Mouse (Mus musculus) left cerebral cortex, postnatal 25 days (tissue): Measurements from ENCODE around the gene Nfic. TPM values are rescaled to one million over a fixed set of nuclear protein-coding genes. Genes with fewer than 3 reads are reported as not detected.

Experiments
- DNase-seq, 2 experiments: peaks; one replicate each; pipeline ENCODE4 v3.0.0; 2022; ENCODE audit warnings: low spot score in 2 of 2, mixed read lengths in 1 of 2
- intact Hi-C: fragments of 180-260 bp; cut with DNase I; formaldehyde crosslinking; loops from one replicate; pipeline ENCODE4 v1.15.1; 2025
- total RNA-seq, 2 experiments: library from RNA; stranded (reverse); gene quantifications; 2 replicates each; pipeline ENCODE4 v1.2.3; 2021

Nfic gene
- total RNA-seq, 2 experiments from 2014 or later: 81.1 to 87.3 TPM

DNA sequence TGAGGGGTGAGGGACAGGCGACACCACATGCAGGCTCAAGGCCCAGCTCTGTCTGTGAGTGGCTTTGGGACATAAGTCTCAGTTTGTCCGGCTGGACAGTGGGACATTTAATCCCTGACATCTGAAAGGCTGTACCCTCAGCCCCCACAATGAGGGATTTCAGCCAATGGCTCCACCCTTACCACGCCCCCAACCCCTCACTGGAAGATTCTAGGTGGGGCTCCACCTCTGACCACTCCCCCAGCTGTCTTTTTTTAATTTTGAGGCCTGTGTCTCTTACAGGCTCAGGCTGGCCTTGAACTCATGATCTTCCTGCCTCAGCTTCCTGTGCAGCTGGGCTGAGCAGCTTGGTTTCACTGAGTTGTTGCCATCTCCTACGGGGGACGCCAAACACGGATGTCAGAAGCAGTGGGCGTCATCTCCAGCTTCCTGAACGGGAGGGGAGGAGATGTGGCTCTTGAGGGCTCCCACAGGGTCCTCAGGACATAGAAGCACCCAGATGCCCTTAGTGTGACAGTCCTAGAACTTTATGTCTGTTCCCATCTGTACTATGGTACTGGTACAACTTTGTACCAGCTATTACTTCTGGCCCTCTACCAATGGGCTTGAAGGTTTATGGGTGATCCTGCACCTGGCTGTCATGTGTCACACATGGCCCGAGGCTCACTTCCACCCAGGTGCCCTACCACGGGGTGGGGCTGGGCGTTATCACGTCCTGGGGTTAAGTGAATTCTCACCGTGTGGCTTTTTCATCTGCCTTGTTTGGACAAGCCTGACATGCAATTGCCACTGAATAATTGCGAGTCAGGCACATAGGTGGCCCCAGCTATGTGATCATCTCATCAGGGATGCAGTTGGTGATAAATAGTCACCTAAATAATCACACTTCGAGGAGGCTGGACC is 20.8 kb downstream of the Nfic start:
- intact Hi-C loops: no loop called here
- DNase-seq: no peak

DNA sequence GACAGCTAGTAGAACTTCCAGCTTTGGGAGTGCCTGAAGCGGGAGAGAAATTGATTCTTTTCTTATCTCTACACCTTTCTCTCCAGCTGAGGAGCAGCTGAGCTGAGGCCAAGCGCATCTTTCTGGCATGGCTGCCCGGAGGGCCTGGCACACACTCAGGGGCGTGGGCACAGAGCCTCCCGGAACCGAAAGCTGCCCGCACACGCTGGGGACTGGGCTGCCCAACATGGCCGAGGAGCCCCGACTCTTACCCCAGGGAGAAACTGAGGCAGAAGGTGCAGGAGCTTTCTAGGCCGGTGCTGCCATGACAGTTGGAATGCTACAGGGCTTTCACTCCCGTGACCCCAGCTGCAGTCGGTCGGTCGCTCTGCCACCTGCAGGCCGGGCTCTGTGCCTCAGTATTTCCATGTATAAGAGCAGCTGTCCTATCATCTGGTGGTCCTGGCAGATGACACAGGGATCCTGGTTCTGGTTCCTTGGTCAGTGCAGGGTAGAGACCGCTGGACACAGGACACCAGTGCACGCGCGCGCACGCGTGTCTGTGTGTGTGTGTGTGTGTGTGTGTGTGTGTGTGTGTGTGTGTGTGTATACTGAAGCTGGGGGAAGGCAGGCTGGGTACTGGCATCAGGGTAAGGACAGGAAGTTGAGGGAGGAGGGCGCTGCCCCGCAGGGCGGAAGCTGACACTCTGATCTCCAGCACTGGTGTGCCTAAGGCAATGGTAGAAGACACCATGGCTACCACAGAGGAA is 21.7 kb downstream of the Nfic start:
- no peak for DNase-seq
- intact Hi-C loops: no loop called here

DNA sequence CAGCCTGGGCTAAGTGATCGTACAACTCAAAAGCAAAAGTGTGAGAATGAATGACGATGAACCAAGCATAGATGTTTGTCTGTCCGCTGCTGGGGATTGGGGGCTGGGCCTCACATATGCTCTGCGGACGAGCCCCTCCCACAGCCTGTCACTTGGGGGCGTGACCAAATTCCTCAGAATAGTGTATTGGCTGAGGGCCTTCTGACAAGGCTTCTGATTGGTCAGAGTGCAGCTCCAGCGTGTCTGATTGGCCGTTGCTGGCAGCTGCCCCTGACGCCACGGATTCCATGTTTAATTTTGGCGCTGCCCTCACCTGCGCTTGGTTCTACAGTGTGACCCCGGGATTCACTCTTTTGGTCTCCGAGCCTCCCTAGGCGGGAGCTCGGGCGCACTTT is 22.6 kb downstream of the Nfic start:
- DNase-seq: peak; percentile 93 to 99
- intact Hi-C loops: no loop called here

DNA sequence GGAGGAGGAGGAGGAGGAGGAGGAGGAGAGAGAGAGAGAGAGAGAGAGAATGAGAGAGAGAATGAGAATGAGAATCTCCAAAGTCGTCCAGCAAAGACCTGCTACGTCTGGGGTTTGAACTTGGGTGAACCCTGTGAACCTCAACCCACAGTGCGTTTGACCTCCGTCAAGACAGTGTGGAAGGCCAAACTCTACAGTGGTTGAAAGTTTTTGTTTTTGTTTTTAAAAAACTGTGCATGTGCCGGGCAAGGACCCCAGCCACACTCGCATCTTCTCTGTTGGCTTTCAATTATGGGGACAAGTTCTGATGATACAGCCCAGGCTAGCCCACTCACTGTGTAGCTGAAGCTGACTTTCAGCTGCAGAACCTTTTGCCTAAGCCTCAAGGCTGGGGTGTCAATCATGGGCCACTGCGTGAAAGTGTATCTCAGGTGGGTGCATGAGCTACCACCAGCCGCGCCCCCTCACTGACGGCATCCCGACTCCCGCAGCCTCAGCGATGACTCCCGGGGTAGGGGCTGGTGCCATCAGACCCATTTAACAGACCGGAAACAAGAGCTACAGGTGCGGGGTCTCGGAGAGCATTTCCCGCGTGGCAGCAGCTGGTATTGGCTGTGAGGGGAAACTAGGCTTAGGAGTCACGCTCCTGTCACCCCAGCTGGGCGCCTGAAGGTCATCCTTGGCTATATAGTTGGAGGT is 23.1 kb downstream of the Nfic start:
- intact Hi-C loops: no loop called here
- no peak for DNase-seq

DNA sequence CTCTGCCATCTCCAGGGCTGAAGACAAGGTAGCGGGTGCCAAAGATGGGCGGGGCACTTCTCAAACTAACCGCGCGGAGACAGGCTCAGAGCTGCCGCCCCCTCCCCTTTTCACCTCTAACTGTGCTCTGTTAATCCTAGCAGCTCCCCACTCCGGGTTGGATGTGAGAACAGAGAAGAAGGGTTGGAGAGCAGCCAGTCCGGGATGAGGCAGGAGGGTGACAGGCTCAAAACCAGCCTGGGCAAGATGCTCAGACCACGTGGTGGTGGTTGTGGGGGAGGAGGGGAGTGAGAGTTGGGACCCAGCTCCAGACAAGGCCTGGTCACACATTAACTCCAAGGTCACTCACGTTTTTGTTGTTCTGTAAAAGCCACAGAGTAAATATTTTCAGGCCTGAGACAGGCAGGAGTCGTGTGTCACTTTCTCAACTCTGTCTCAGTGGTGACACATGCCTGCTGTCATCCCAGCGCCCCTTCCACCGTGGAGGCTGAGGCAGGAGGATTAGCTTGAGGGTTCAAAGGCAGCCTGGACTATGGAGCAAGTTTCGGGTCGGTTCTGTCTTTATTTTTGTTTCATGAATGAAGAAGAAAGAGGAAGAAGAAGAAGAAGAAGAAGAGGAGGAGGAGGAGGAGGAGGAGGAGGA is 23.8 kb downstream of the Nfic start:
- DNase-seq: no peak
- intact Hi-C loops: loop anchor here (2.0 kb wide), 1 partner anchor 23 kb away; no protein-coding TSS in a partner anchor

DNA sequence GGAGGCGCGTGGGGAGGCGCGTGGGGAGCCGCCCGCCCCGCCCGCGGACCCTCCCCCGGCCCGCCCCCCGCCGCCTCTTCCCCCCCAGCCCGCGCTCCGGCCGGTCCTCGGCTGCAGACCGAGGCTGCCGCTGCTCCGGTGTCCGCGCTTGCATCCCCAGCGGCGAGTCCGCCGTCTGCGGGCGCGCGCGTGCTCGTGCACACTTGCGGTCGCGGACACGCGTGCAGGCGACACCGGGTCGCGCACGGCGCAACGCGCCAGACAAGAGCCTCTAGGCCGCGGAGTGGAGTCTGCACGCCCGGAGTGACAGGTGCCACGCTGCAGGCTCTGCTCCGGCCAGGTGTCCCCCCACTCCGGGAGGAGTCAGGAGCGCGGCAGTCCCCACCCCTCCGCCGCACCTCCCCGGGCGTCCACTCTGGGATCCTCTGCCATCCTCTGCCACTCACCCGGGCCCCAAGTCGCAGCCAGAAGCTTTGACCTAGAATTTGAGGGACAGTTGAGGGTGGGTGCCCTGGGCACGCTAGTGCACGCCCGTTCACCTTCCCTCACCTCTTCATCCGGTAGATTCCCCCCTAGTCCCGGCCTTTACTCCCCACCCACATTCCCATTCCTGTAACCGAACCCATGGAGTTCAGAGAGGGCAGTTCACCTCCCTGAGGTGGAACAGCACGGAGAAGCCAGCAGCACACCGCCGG is 24.5 kb downstream of the Nfic start:
- peak; percentile 69 to 77 for DNase-seq
- intact Hi-C loops: loop anchor here (2.0 kb wide), 1 partner anchor 22 kb away; no protein-coding TSS in a partner anchor

DNA sequence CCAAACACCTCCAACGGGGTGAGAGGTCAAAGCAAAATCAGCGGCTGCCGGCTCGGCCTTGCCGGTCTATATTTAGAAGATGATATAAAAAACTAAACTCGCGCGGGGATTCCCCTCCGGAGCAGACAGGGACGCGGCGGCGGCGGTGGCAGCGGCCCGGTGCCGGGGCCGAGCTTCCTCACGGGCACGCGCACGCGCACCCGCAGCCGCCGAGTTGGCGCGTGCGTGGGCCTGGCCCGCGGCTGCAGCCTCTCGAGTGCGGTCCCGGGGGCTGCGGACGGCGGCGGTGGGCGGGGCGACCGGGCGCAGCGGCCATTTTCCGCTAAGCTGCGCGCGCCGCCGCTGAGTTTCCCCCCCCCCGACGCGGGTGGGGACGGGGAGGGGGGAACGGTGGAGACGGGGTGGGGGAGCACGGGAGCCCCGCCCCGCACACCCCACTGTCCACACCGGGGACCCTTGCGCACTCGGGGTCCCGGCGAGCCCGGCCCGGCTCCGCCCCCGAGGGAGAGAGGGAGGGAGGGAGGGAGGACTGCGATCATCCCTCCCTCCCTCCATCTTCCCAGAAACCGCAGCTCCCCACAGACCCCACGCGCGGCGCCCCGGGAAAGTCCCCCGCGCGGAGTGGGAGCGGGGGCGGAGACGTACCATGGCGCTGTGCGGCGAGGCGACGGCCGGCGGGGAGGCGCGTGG is 25.1 kb downstream of the Nfic start:
- intact Hi-C loops: loop anchor here (2.0 kb wide), 1 partner anchor 21 kb away; no protein-coding TSS in a partner anchor

DNA sequence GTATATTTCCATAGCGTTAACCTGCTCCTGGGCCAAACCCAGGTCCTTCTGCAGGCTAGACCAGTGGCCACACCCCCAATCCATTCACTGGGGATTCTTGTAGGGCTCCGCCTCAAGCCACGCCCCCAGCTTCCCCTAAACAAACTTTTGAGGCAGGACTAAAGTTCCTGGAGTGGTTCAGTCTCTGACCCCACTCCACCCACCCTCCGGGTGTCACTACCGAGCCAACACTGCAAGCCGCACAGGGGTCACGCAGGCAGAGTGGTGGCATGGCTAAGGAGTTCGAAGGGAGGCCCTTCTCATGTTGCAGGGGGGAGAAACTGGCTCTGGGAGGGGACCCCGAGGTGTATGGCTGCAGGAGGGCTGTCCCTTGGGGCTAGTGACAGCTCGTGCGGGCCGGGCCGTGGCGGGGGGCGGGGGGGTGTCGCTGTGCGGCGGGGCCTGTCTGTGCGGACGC is 25.8 kb downstream of the Nfic start:
- intact Hi-C loops: loop anchor here (2.0 kb wide), 1 partner anchor 21 kb away; no protein-coding TSS in a partner anchor
- DNase-seq: peak in 1 of 2 experiments; percentile 79

More for the DNA sequence above, 25.1 kb downstream of the Nfic start:
- DNase-seq: peak; percentile 82 to 84

DNA sequence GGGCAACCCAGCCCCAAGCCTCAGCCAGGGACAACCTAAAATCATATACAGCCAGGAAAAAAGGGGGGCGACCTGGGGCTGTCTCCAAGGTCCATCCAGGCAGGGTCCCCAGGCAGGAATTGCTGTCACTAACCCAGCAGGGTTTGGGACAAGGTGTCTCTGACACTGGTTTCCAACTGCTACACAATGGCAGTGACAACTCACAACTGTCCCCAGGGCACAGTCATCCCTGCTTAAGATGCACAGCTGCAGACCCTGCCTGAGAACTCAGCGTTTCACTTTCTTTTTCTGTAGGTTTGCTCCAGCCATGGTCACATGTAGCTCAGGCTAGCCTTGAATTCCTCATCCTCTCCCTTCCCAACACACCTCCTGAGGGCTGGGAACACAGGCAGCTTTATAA is 26.3 kb downstream of the Nfic start:
- no peak for DNase-seq
- intact Hi-C loops: no loop called here

DNA sequence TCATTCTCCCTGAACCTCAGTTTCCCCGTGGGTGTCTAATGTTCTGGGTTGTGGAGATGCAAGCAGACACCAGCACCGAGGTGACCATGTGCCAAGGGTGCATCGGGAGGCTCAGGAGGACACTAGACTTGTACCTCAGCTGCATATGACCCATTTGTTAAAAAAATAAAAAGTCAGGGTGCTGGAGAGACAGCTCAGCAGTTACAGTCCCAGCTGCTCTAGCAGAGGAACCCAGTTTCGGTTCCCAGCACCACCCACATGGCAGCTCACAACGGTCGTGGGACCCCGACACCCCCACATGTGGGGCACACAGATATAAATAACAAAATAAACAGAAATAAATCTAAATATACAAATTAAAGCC is 26.9 kb downstream of the Nfic start:
- intact Hi-C loops: no loop called here
- no peak for DNase-seq

DNA sequence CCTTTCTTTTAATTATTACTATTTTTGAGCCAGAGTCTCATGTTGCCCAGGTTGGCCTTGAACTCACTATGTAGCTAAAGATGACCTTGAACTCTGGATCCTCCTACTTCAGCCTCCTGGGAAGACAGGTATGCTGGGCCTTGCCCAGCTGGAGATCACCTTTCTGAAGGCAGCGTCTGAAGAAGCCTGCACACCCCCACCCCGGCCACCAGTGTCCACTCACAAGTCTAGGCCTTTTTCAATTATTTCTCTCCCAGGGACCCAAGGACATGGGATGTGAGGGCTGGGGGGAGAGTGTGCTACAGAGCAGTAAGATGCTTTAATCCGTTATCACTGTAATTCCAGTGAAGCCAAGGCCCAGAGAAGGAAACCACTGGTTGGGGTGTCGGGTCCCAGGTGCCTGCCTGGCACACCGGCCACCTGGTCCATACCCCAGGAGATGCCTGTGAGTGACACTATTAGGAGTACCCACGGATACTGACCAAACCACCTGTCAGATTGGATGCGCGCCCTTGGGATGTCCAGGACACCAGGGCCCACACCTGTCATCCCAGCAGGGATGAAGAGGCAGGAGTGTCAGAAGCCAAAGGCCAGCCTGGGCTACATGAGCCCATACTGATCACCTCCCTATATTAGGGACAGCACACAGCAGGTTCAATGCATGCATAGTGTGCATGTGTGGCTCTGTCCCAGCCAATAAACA is 27.5 kb downstream of the Nfic start:
- intact Hi-C loops: no loop called here
- no peak for DNase-seq

DNA sequence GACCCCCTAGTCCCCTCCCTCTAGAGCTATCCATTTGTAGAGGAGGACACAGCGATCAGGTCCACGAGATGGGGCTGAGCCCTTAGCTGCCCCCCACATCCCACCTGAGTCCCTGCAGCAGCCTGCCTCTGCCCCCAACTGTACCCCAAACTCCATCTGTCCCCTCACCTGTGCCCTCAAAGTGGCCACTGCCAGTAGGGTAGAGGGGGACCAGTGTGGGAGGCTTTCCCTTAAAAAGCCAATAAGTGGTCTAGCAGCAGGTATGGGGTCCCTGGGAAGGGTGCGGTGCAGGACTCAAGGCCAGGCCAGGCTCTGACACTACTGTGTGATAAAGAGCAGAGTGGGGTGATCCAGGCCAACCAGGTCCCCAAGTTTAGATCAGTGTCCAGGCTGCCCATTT is 28.1 kb downstream of the Nfic start:
- intact Hi-C loops: no loop called here
- no peak for DNase-seq

DNA sequence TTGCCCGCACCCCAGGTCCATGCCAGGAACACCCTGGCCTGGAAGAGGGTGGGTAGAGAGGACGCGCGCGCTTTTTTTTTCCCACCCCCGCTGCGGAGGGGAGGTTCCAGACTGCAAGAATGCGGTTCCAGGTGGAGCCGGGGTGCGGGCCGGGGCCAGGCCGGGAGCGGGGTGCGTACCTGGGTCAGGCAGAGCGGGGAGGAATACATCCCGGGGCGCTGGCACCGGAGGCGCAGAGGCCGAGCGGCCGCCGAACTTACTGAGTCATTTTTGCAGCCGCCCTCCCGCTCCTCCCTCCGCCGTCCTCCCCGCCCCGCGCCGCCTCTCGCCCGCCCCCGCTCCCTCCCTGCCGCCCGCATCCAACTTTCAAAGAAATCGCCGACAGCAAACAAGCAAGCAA is 28.5 kb downstream of the Nfic start:
- intact Hi-C loops: loop anchor here (1.0 kb wide), 1 partner anchor 10 kb away; no protein-coding TSS in a partner anchor
- DNase-seq: peak in 1 of 2 experiments; percentile 52

DNA sequence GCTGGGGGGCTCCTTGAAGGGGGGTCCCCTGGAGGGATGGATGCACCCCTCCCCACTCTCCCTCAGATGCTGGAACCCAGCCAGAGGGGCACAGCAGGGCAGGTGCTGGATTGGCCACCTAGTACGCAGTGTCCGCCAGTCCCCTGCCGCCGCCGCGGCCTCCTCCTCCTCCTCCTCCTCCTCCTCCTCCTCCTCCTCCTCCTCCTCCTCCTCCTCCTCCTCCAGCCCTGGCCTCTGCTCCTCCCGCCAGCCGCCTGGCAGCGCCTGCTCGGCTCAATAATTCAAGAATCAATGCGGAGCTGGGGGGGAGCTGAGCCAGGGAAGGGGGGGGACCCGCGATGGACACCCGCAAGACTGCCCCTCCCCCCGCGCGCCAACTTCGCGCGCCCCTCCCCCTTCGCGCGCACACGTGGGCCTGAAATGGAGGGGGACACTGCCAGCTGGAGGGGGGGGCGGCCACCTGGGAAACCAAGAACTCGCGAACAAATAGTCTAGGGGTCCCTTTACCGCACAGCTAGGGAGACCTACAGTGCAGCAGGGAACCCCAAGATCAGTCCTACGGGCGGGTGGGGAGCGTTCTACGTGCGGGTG is 29.3 kb downstream of the Nfic start:
- intact Hi-C loops: loop anchor here (1.0 kb wide), 1 partner anchor 9 kb away; no protein-coding TSS in a partner anchor
- peak in 1 of 2 experiments; percentile 13 for DNase-seq

DNA sequence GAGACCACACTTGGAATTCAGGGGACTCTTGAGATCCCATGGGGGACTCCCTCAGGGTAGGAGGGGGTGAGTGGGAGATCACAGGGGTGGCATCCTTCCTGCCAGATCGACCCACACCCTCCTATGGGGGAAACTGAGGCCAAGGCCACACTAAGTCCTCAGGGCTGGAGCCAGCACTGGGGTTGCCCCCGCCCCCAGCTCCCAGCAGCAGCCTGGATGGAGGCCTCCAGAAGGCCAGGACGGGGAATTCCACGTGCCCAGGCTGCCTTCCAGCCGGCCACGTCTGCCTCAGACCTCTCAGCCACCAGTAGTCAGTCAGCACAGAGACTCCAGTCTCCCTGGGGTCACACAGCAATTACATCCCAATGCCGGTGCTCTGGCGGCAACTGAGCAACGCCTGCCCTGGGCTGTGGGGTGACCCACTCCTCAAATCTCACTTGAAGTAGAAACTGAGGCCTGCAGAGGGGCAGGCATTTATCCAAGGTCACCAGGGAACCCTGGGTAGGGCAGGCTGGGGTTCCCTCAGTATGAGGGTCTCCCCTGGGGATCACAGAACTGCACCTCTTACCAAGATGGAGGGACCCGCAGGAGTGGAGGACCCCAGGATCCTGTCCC is 30.1 kb downstream of the Nfic start:
- intact Hi-C loops: no loop called here

DNA sequence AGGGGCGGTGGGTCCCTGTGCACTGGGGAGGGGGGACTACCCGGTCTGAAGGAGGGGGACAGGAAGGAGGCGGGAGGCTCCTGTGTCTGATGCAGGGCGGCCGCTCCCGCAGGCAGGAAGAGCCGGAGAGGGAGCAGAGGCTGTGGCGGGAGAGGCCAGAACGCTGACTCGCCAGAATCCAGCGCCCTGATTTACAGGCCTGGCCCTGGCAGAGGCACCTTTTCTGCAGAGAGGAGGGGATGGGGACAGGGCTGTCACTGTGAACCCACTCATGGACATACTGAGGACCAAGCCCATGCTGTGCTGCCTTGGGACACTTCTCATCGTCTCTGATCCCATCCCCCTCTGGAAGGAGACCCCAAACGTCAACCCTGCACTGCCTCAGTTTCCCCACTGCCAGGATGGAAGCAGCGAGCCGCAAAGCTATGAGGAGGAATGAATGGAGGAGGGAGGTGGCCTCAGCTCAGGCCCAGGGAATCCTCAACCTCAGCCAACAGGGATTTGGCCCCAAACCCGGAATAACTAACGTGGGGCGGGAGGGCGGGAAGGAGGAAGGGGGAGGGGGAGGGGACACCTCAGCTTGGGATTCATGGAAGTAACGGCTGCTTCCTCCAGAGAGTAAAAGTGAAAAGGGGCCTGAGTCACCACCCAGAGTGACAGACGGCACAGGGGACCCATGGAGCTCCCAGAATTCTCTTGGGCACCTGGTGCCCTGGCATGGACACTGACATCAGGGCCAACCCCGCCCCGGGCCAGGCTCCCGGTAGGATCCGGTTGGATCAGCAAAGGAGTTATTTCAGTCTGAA is 31.0 kb downstream of the Nfic start:
- intact Hi-C loops: no loop called here
- peak in 1 of 2 experiments; percentile 20 for DNase-seq

More for the DNA sequence above, 30.1 kb downstream of the Nfic start:
- peak in 1 of 2 experiments; percentile 35 for DNase-seq
